Mouse (Mus musculus): ENCODE measurements around the gene Med26. TPM values are rescaled to one million over a fixed set of nuclear protein-coding genes. Genes with fewer than 3 reads are reported as not detected.

The Med26 gene
- polyA plus RNA-seq, 1 experiment from 2014 or later: 17.7 TPM

- Histone ChIP-seq H3K36me3 (peaks cover 34% of the 10 kb centered on the region), H3K9ac (no peak overlapping the region), H3K27ac (no peak overlapping the region), H3K9me3 (replicated peaks) (no peaks in the 10 kb centered on the region), H3K4me2 (replicated peaks) (no peak overlapping the region), H3K4me1 (peaks cover 11% of the 10 kb centered on the region), H3K27me3 (no peaks in the 10 kb centered on the region), H3K4me3 (no peak overlapping the region)
- WGBS: 92% methylated on average over 1 of the region's 1 CpGs
- no peak for ATAC-seq (ENCODE audit: low FRiP score)
Measured at GRCm38 (mm10) chr8:72497911-72498310, 50.2 kb downstream of the Med26 start.

- no peaks in the 10 kb centered on the region for H3K27me3 ChIP-seq
Measured at GRCm38 (mm10) chr8:72496217-72496616, 51.9 kb downstream of the Med26 start.

GRCm38 (mm10) chr8:72495411-72496111 is 52.5 kb downstream of the Med26 start:
- no peaks in the 10 kb centered on the region for H3K27me3 ChIP-seq
- 87% methylated on average over 23 of the region's 23 CpGs for WGBS

More at GRCm38 (mm10) chr8:72496217-72496616, 51.9 kb downstream of the Med26 start:
- no peak for ATAC-seq (ENCODE audit: low FRiP score)
- Histone ChIP-seq H3K27ac (no peak overlapping the region), H3K36me3 (peaks cover 30% of the 10 kb centered on the region), H3K9ac (no peak overlapping the region), H3K4me2 (replicated peaks) (no peak overlapping the region), H3K4me3 (no peak overlapping the region), H3K4me1 (peaks cover 17% of the 10 kb centered on the region), H3K9me3 (replicated peaks) (no peaks in the 10 kb centered on the region)
- 92% methylated on average over 19 of the region's 19 CpGs for WGBS

GRCm38 (mm10) chr8:72493381-72493780 is 54.7 kb downstream of the Med26 start:
- no peak for ATAC-seq (ENCODE audit: low FRiP score)
- Histone ChIP-seq H3K9ac (peak overlapping the region; percentile 65), H3K4me2 (replicated peaks) (peak overlapping the region; percentile 72), H3K4me1 (peaks cover 24% of the 10 kb centered on the region), H3K27me3 (no peaks in the 10 kb centered on the region), H3K4me3 (peak overlapping the region; percentile 91), H3K36me3 (peaks cover 35% of the 10 kb centered on the region), H3K9me3 (replicated peaks) (no peaks in the 10 kb centered on the region), H3K27ac (peak overlapping the region; percentile 69; the same call in 1 of the 2 replicates)
- WGBS: 17% methylated on average over 8 of the region's 8 CpGs

More at GRCm38 (mm10) chr8:72495411-72496111, 52.5 kb downstream of the Med26 start:
- Histone ChIP-seq H3K9ac (no peak overlapping the region), H3K27ac (no peak overlapping the region), H3K4me1 (peaks cover 21% of the 10 kb centered on the region), H3K9me3 (replicated peaks) (no peaks in the 10 kb centered on the region), H3K4me3 (no peak overlapping the region), H3K36me3 (peaks cover 30% of the 10 kb centered on the region), H3K4me2 (replicated peaks) (no peak overlapping the region)
- no peak for ATAC-seq (ENCODE audit: low FRiP score)

GRCm38 (mm10) chr8:72492622-72493081 is 55.4 kb downstream of the Med26 start:
- Histone ChIP-seq H3K4me2 (replicated peaks) (peak overlapping the region; percentile 94), H3K4me3 (peak overlapping the region; percentile 91), H3K4me1 (peaks cover 24% of the 10 kb centered on the region), H3K36me3 (peaks cover 35% of the 10 kb centered on the region), H3K27me3 (no peaks in the 10 kb centered on the region), H3K27ac (peak overlapping the region; percentile 69), H3K9me3 (replicated peaks) (no peaks in the 10 kb centered on the region), H3K9ac (peak overlapping the region; percentile 88)
- WGBS: under 1% methylated on average over 46 of the region's 56 CpGs
- ATAC-seq (ENCODE audit: low FRiP score): peak; percentile 98

- Histone ChIP-seq H3K27me3 (no peaks in the 10 kb centered on the region), H3K4me2 (replicated peaks) (peak within 1 kb of the TSS; percentile 94), H3K4me1 (peaks cover 24% of the 10 kb centered on the region), H3K9me3 (replicated peaks) (no peaks in the 10 kb centered on the region), H3K4me3 (peak within 1 kb of the TSS; percentile 91), H3K27ac (peak within 1 kb of the TSS; percentile 69), H3K36me3 (peaks cover 36% of the 10 kb centered on the region), H3K9ac (peak within 1 kb of the TSS; percentile 88)
- WGBS: 1% methylated on average over 92 of the region's 98 CpGs
- ATAC-seq (ENCODE audit: low FRiP score): peak; percentile 73
Measured at GRCm38 (mm10) chr8:72491680-72492621, 56.1 kb downstream of the Med26 start, which contains the start of gene Slc35e1. Gene Slc35e1, minus strand, starts transcription at chr8:72492614.

GRCm38 (mm10) chr8:72491017-72491416 is 57.1 kb downstream of the Med26 start:
- Histone ChIP-seq H3K9me3 (replicated peaks) (no peaks in the 10 kb centered on the region), H3K27ac (no peak overlapping the region), H3K4me1 (peaks cover 24% of the 10 kb centered on the region), H3K27me3 (no peaks in the 10 kb centered on the region), H3K4me2 (replicated peaks) (peak overlapping the region; percentile 94), H3K4me3 (0 out of 2 replicates have a peak overlapping the region, but pooled peaks have one; percentile 91), H3K36me3 (peaks cover 27% of the 10 kb centered on the region), H3K9ac (no peak overlapping the region)
- no peak for ATAC-seq (ENCODE audit: low FRiP score)
- 92% methylated on average over 2 of the region's 2 CpGs for WGBS

GRCm38 (mm10) chr8:72487014-72487413 is 61.1 kb downstream of the Med26 start:
- Histone ChIP-seq H3K4me2 (replicated peaks) (no peak overlapping the region), H3K9ac (no peak overlapping the region), H3K4me1 (peaks cover 13% of the 10 kb centered on the region), H3K9me3 (replicated peaks) (no peaks in the 10 kb centered on the region), H3K27ac (no peak overlapping the region), H3K27me3 (no peaks in the 10 kb centered on the region), H3K36me3 (peaks cover 43% of the 10 kb centered on the region), H3K4me3 (no peak overlapping the region)
- ATAC-seq (ENCODE audit: low FRiP score): no peak

- Histone ChIP-seq H3K9me3 (replicated peaks) (no peaks in the 10 kb centered on the region), H3K36me3 (peaks cover 54% of the 10 kb centered on the region), H3K4me3 (no peak overlapping the region), H3K9ac (no peak overlapping the region), H3K4me2 (replicated peaks) (no peak overlapping the region), H3K27me3 (no peaks in the 10 kb centered on the region), H3K4me1 (0 out of 2 replicates have a peak, but pooled peaks cover 4% of the 10 kb centered on the region), H3K27ac (no peak overlapping the region)
- WGBS: 88% methylated on average over 6 of the region's 6 CpGs
- ATAC-seq (ENCODE audit: low FRiP score): no peak
Measured at GRCm38 (mm10) chr8:72485456-72486199, 62.4 kb downstream of the Med26 start.

GRCm38 (mm10) chr8:72474826-72475546 is 73.1 kb downstream of the Med26 start, which contains the start of gene Cherp:
Gene Cherp, minus strand, starts transcription at chr8:72475226.
- H3K4me2 ChIP-seq (replicated peaks): peak within 1 kb of the TSS; percentile 99
- peak within 1 kb of the TSS; percentile 93 for H3K27ac ChIP-seq
- peak; percentile 97 for ATAC-seq (ENCODE audit: low FRiP score)
- H3K36me3 ChIP-seq: peaks cover 41% of the 10 kb centered on the region
- H3K9me3 ChIP-seq (replicated peaks): no peaks in the 10 kb centered on the region
- H3K9ac ChIP-seq: peak within 1 kb of the TSS; percentile 88
- under 1% methylated on average over 80 of the region's 80 CpGs for WGBS
- peak within 1 kb of the TSS; percentile 91 for H3K4me3 ChIP-seq
- H3K4me1 ChIP-seq: peaks cover 17% of the 10 kb centered on the region
- no peaks in the 10 kb centered on the region for H3K27me3 ChIP-seq

- no peak overlapping the region for H3K4me2 ChIP-seq (replicated peaks)
- no peak for ATAC-seq (ENCODE audit: low FRiP score)
- 96% methylated on average over 7 of the region's 7 CpGs for WGBS
- no peak overlapping the region for H3K9ac ChIP-seq
- H3K36me3 ChIP-seq: peaks cover 76% of the 10 kb centered on the region
- H3K27me3 ChIP-seq: no peaks in the 10 kb centered on the region
- peaks cover 10% of the 10 kb centered on the region for H3K4me1 ChIP-seq
- H3K27ac ChIP-seq: no peak overlapping the region
- no peaks in the 10 kb centered on the region for H3K9me3 ChIP-seq (replicated peaks)
- H3K4me3 ChIP-seq: no peak overlapping the region
Measured at GRCm38 (mm10) chr8:72470684-72471083, 77.4 kb downstream of the Med26 start.
